Comparison of ENCODE assay signal across 7 mouse cellular contexts in genomic region chr4:130107444-130108131, GRCm38 (mm10). TPM values are rescaled to one million over a fixed set of nuclear protein-coding genes. Genes with fewer than 3 reads are reported as not detected.
DNase-seq lines count a peak whose midpoint lies in the region; ATAC-seq lines count a peak whose summit lies in the region.

No protein-coding gene starts in this region.

- 1% methylated on average over 39 of the region's 39 CpGs for WGBS in embryonic facial prominence, embryonic 11.5 days
- under 1% methylated on average over 39 of the region's 39 CpGs for WGBS in limb, embryonic 11.5 days
- under 1% methylated on average over 39 of the region's 39 CpGs for WGBS in midbrain, embryonic 14.5 days

- peak overlapping the region; percentile 39 for H3K4me2 ChIP-seq in embryonic facial prominence, embryonic 11.5 days (ENCODE audit: low read depth, low read length)
- H3K4me2 ChIP-seq in limb, embryonic 11.5 days (ENCODE audit: low read depth, severe bottlenecking) = peak overlapping the region; percentile 81
- peak overlapping the region; percentile 64 for H3K4me2 ChIP-seq in midbrain, embryonic 14.5 days (ENCODE audit: low read length)

- no peaks in the 10 kb centered on the region for H3K4me1 ChIP-seq in embryonic facial prominence, embryonic 11.5 days (ENCODE audit: control insufficient read depth, insufficient read depth, low read length)
- peaks cover 4% of the 10 kb centered on the region for H3K4me1 ChIP-seq in limb, embryonic 11.5 days (ENCODE audit: control insufficient read depth, insufficient read depth, low read length)
- peaks cover 13% of the 10 kb centered on the region for H3K4me1 ChIP-seq in midbrain, embryonic 14.5 days (ENCODE audit: control insufficient read depth, insufficient read depth, low read length)

- peak; percentile 99 for DNase-seq in adrenal gland, postnatal 14 days
- peak; percentile 100 for DNase-seq in embryonic facial prominence, embryonic 11.5 days (ENCODE audit: low spot score)
- DNase-seq in heart, adult 11 months = peak; percentile 100
- peak; percentile 100 for DNase-seq in kidney, adult 18-20 months
- peak; percentile 100 for DNase-seq in limb, embryonic 11.5 days (ENCODE audit: low spot score)
- peak; percentile 100 for DNase-seq in midbrain, embryonic 14.5 days
- peak; percentile 98 to 100 for DNase-seq in spleen, adult 18-20 months

- ATAC-seq in embryonic facial prominence, embryonic 11.5 days (replicated peaks; ENCODE audit: insufficient number of reproducible peaks, low FRiP score, low TSS enrichment, low read depth) = peak; percentile 81
- peak; percentile 92 for ATAC-seq in limb, embryonic 11.5 days (ENCODE audit: insufficient number of reproducible peaks, low FRiP score, low TSS enrichment, low read depth)
- peak; percentile 97 for ATAC-seq in midbrain, embryonic 14.5 days (ENCODE audit: low FRiP score, low TSS enrichment)

- H3K9me3 ChIP-seq in embryonic facial prominence, embryonic 11.5 days (replicated peaks; ENCODE audit: control insufficient read depth, low read length) = no peaks in the 10 kb centered on the region
- no peaks in the 10 kb centered on the region for H3K9me3 ChIP-seq in limb, embryonic 11.5 days (ENCODE audit: control insufficient read depth, low read length)
- no peaks in the 10 kb centered on the region for H3K9me3 ChIP-seq in midbrain, embryonic 14.5 days (ENCODE audit: control insufficient read depth, low read length)

- H3K4me3 ChIP-seq in embryonic facial prominence, embryonic 11.5 days (ENCODE audit: low read depth, low read length) = peak overlapping the region; percentile 68
- peak overlapping the region; percentile 68 for H3K4me3 ChIP-seq in limb, embryonic 11.5 days (ENCODE audit: low read depth, low read length)
- peak overlapping the region; percentile 79 for H3K4me3 ChIP-seq in midbrain, embryonic 14.5 days (replicated peaks; ENCODE audit: low read depth, low read length)

- no peaks in the 10 kb centered on the region for H3K36me3 ChIP-seq in embryonic facial prominence, embryonic 11.5 days (replicated peaks; ENCODE audit: control insufficient read depth, insufficient read depth, low read depth, low read length)
- H3K36me3 ChIP-seq in limb, embryonic 11.5 days (ENCODE audit: control insufficient read depth, insufficient read depth, low read length) = no peaks in the 10 kb centered on the region
- 0 out of 2 replicates have a peak, but pooled peaks cover 3% of the 10 kb centered on the region for H3K36me3 ChIP-seq in midbrain, embryonic 14.5 days (ENCODE audit: control insufficient read depth, insufficient read depth, low read length)

- no peaks in the 10 kb centered on the region for H3K27me3 ChIP-seq in embryonic facial prominence, embryonic 11.5 days (ENCODE audit: control insufficient read depth, insufficient read depth, low read length)
- no peaks in the 10 kb centered on the region for H3K27me3 ChIP-seq in limb, embryonic 11.5 days (ENCODE audit: control insufficient read depth, insufficient read depth, low read length)
- H3K27me3 ChIP-seq in midbrain, embryonic 14.5 days (ENCODE audit: control insufficient read depth, insufficient read depth, low read length) = 0 out of 2 replicates have a peak, but pooled peaks cover 3% of the 10 kb centered on the region

- no peak overlapping the region for H3K27ac ChIP-seq in embryonic facial prominence, embryonic 11.5 days (replicated peaks; ENCODE audit: low read depth, low read length)
- no peak overlapping the region for H3K27ac ChIP-seq in limb, embryonic 11.5 days (replicated peaks; ENCODE audit: low read depth, low read length)
- H3K27ac ChIP-seq in midbrain, embryonic 14.5 days (replicated peaks; ENCODE audit: low read depth, low read length) = peak overlapping the region; percentile 68

- H3K9ac ChIP-seq in embryonic facial prominence, embryonic 11.5 days (replicated peaks; ENCODE audit: low read length) = peak overlapping the region; percentile 56
- H3K9ac ChIP-seq in limb, embryonic 11.5 days (ENCODE audit: low read length) = peak overlapping the region; percentile 73
- peak overlapping the region; percentile 61 for H3K9ac ChIP-seq in midbrain, embryonic 14.5 days (replicated peaks; ENCODE audit: low read length)

RNA-seq across cellular contexts. Expression of gene Pef1, which starts 5.2 kb away (rescaled TPM):
- total RNA-seq in adrenal gland, postnatal 14 days (2021) = 55.1 and 56.9 TPM in 2 replicates
- polyA plus RNA-seq in embryonic facial prominence, embryonic 11.5 days (2014; fragmentation: Nextera tagmentation; extraction: Ambion mirVana) = 67.8 and 72.6 TPM in 2 replicates
- polyA plus RNA-seq in limb, embryonic 11.5 days (2014; fragmentation: Nextera tagmentation; extraction: Ambion mirVana) = 69.0 and 76.5 TPM in 2 replicates
- polyA plus RNA-seq in midbrain, embryonic 14.5 days (2014; fragmentation: Nextera tagmentation; extraction: Ambion mirVana) = 68.8 and 71.6 TPM in 2 replicates

RNA-seq across cellular contexts. Expression of gene Hcrtr1, which starts 31.6 kb away (rescaled TPM):
- total RNA-seq in adrenal gland, postnatal 14 days (2021) = 0.48 and 0.90 TPM in 2 replicates
- 0.11 and 0.31 TPM in 2 replicates for polyA plus RNA-seq in embryonic facial prominence, embryonic 11.5 days (2014; fragmentation: Nextera tagmentation; extraction: Ambion mirVana)
- not detected in 2 replicates for polyA plus RNA-seq in limb, embryonic 11.5 days (2014; fragmentation: Nextera tagmentation; extraction: Ambion mirVana)
- 1.6 TPM in 2 replicates for polyA plus RNA-seq in midbrain, embryonic 14.5 days (2014; fragmentation: Nextera tagmentation; extraction: Ambion mirVana)

RNA-seq across cellular contexts. Expression of gene Col16a1, which starts 59.9 kb away (rescaled TPM):
- total RNA-seq in adrenal gland, postnatal 14 days (2021) = 20.0 and 21.3 TPM in 2 replicates
- polyA plus RNA-seq in embryonic facial prominence, embryonic 11.5 days (2014; fragmentation: Nextera tagmentation; extraction: Ambion mirVana) = 5.6 and 8.9 TPM in 2 replicates
- polyA plus RNA-seq in limb, embryonic 11.5 days (2014; fragmentation: Nextera tagmentation; extraction: Ambion mirVana) = 8.1 and 8.2 TPM in 2 replicates
- 4.3 and 4.4 TPM in 2 replicates for polyA plus RNA-seq in midbrain, embryonic 14.5 days (2014; fragmentation: Nextera tagmentation; extraction: Ambion mirVana)
